Mouse (Mus musculus) liver, embryonic 15.5 days (tissue): ENCODE data around the gene Grap2. TPM values are rescaled to one million over a fixed set of nuclear protein-coding genes. Genes with fewer than 3 reads are reported as not detected.

Experiments
- ATAC-seq: fragments of 200-750 bp; cut with Nextera tagmentation; 2 replicates; pipeline ENCODE4 v1.8.0; 2017; ENCODE audit warnings: moderate number of reproducible peaks, mild to moderate bottlenecking, moderate library complexity; ENCODE audit not compliant: insufficient read depth
- H3K27ac ChIP-seq: fragments of 300-500 bp; sonication (generic); replicated peaks from 2 replicates; pipeline ENCODE4 v1.5.1; 2015; ENCODE audit warnings: mild to moderate bottlenecking, inconsistent platforms
- H3K27me3 ChIP-seq: fragments of 300-500 bp; sonication (generic); 2 replicates; pipeline ENCODE4 v1.6.1; 2015; ENCODE audit warnings: mild to moderate bottlenecking, inconsistent platforms
- H3K36me3 ChIP-seq: fragments of 300-500 bp; sonication (generic); replicated peaks from 2 replicates; pipeline ENCODE4 v1.6.1; 2015; ENCODE audit warnings: moderate library complexity, mild to moderate bottlenecking, inconsistent platforms
- H3K4me1 ChIP-seq: fragments of 300-500 bp; sonication (generic); replicated peaks from 2 replicates; pipeline ENCODE4 v1.6.1; 2015; ENCODE audit warnings: inconsistent platforms
- H3K4me2 ChIP-seq: fragments of 300-500 bp; sonication (generic); 2 replicates; pipeline ENCODE4 v1.6.1; 2015; ENCODE audit warnings: moderate library complexity, mild to moderate bottlenecking, inconsistent platforms
- H3K4me3 ChIP-seq: fragments of 300-500 bp; sonication (generic); replicated peaks from 2 replicates; pipeline ENCODE4 v1.5.1; 2015; ENCODE audit warnings: mild to moderate bottlenecking, inconsistent platforms
- H3K9ac ChIP-seq: fragments of 300-500 bp; sonication (generic); 2 replicates; pipeline ENCODE4 v1.6.1; 2015; ENCODE audit warnings: moderate library complexity, mild to moderate bottlenecking, inconsistent platforms
- H3K9me3 ChIP-seq: fragments of 300-500 bp; sonication (generic); replicated peaks from 2 replicates; pipeline ENCODE4 v1.6.1; 2016; ENCODE audit warnings: inconsistent platforms
- WGBS: fragments of 180-500 bp; shearing (Covaris S2); methylation state at CpG from one replicate; pipeline ENCODE4 v1.1.7; 2015; ENCODE audit warnings: mixed read lengths; ENCODE audit not compliant: insufficient replicate concordance; 5-methylcytosine and 5-hydroxymethylcytosine counted together
- polyA plus RNA-seq: library from polyadenylated mRNA; unstranded; fragments of >200 nt; fragmentation: Nextera tagmentation; extraction: Ambion mirVana; gene quantifications from 2 replicates; pipeline ENCODE4 v1.2.1, GENCODE M21; 2015

Gene Grap2
- polyA plus RNA-seq, 1 experiment from 2014 or later, result 23.3 TPM

DNA sequence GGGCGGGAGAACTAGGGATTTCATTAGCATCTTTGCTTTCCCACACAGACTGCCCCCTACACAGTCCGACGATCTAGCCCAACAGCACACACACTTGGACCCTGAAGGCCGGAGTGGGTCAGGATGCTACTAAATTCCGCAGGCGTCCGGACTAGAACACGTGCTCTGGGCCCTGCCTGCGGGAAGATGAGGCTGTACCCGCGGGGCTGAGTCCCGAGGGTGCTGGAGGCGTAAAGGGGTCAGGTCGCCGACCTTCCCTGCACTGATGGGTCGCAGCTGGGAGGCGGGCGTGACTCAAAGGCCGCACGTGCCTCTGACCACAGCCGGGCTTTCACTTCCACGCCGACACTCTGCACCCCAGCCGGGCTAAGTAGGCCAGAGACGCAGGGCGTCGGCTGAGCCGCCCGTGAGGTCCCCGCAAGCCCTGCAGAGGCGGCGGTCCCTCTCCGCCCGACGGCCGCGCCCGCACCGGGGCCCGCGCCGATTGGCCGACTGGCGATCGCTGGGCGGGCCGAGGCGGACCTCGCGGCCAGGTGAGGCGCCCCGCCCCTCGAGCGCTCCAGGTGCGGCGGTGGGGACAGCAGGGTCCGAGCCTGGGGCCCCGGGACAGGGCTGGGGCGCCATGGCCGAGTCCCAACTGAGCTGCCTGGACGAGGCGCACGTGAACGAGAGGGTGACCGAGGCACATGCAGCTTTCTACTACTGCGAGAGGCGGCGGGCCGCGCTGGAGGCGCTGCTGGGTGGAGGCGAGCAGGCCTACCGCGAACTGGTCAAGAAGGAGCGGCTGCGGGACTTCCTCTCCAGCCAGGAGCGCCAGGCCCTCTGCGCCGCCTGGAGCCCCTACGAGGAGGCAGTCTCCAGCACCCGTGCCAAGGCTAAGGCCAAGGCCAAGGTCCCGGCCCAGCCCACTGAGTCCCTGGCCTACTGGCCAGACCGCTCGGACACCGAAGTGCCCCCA is 99.2 kb downstream of the Grap2 start, which contains the start of gene Fam83f:
TSS of gene Fam83f (plus strand) at position 553 of the 958 bp plus-strand sequence.
- Histone ChIP-seq H3K36me3 (no peaks in the 10 kb centered on the region), H3K4me1 (peaks cover 23% of the 10 kb centered on the region), H3K9ac (no peak within 1 kb of the TSS; the same call in 1 of the 2 replicates), H3K4me3 (peak within 1 kb of the TSS; percentile 46), H3K27ac (no peak within 1 kb of the TSS), H3K9me3 (no peaks in the 10 kb centered on the region), H3K4me2 (peak within 1 kb of the TSS; percentile 65), H3K27me3 (peaks cover 64% of the 10 kb centered on the region)
- peak; percentile 42 for ATAC-seq
- WGBS, result 9% methylated on average over 85 of the region's 85 CpGs

DNA sequence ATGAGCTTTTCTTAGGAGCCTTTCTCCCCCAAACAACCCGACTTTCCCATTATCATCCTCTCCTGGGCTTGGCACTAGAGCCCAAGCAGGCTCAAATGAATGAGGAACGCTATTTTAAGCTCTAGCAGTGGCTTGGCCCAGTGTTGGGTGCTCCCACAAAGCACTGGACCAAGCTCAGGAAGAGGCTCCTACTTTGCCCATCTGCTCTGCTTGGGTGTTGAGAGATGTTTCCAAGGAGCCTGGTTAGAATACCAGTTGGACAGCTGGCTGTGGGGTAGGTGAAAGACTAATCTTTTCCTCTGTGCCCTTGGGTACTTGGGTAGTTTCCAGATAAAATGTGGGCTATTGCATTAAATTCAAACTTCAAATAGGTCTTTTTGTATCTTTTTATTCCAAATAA is 100.4 kb downstream of the Grap2 start:
- H3K36me3 ChIP-seq, result no peaks in the 10 kb centered on the region
- H3K4me2 ChIP-seq, result peak overlapping the region; percentile 65; the same call in 1 of the 2 replicates
- no peak overlapping the region for H3K9ac ChIP-seq
- peaks cover 23% of the 10 kb centered on the region for H3K4me1 ChIP-seq
- H3K4me3 ChIP-seq, result no peak overlapping the region
- no peak overlapping the region for H3K27ac ChIP-seq
- H3K27me3 ChIP-seq, result peaks cover 64% of the 10 kb centered on the region
- ATAC-seq, result no peak
- WGBS, result 33% methylated on average over 2 of the region's 2 CpGs
- no peaks in the 10 kb centered on the region for H3K9me3 ChIP-seq

DNA sequence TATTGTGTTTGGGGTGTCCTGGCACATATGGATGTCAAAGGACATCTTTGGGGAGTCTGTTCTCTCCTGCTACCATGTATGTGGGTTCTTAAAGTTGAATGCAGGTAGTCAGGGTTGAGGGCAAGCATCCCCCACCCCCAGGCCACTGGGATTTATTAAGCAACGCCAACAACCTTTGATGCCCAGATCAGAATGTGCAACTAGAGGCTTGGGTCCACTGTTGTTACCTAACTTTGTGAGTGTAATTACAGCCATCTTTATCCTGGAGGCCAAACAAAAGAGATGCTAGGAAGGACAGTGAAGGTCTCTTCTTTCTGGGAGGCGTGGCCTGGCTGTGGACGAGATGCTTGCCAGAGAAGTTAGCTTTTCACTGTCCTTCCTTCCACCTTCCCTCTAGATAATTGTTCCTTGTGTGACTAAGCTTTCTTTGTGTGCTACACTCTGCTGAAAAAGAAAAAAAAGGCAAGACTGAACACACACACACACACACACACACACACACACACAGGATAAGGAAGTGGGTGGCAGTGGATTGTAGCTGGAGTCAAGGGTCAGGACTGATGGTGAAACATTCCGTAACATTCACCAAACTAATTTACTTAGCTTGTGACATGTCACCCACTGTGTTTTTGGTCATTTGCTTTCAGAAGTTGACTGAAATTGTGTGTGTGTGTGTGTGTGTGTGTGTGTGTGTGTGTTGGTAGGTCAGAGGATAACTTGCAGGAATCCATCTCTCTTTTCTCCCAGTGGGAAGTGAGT is 101.1 kb downstream of the Grap2 start:
- Histone ChIP-seq H3K4me1 (peaks cover 23% of the 10 kb centered on the region), H3K9ac (no peak overlapping the region), H3K27ac (0 out of 2 replicates have a peak overlapping the region, but pooled peaks have one; percentile 57), H3K27me3 (peaks cover 69% of the 10 kb centered on the region), H3K9me3 (no peaks in the 10 kb centered on the region), H3K36me3 (no peaks in the 10 kb centered on the region), H3K4me3 (no peak overlapping the region), H3K4me2 (no peak overlapping the region)
- no peak for ATAC-seq
- 43% methylated on average over 4 of the region's 4 CpGs for WGBS

DNA sequence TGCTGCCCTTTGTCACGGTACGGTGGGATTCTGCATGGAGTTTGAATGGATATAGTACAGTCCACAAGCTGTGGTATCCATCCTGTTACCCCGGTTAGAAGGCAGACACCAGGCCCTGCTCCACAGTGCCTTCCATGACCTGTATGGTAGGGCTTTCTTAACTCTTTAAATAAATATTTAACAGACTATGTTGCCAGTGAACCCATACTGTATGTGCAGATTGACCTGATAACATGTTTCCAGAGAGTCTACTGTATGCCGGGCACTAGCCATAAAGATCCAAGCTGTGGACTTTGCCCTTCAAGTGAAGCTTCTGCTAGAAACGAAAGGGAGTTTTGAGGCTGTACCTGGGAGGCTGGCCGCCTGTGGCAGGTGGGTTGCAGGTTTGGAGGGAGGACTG is 102.3 kb downstream of the Grap2 start:
- peaks cover 64% of the 10 kb centered on the region for H3K27me3 ChIP-seq
- no peaks in the 10 kb centered on the region for H3K36me3 ChIP-seq
- peak; percentile 41 for ATAC-seq
- H3K4me2 ChIP-seq, result 0 out of 2 replicates have a peak overlapping the region, but pooled peaks have one; percentile 14
- H3K4me1 ChIP-seq, result peaks cover 27% of the 10 kb centered on the region
- H3K27ac ChIP-seq, result peak overlapping the region; percentile 57
- 56% methylated on average over 6 of the region's 6 CpGs for WGBS
- H3K9ac ChIP-seq, result no peak overlapping the region
- no peak overlapping the region for H3K4me3 ChIP-seq
- H3K9me3 ChIP-seq, result no peaks in the 10 kb centered on the region

DNA sequence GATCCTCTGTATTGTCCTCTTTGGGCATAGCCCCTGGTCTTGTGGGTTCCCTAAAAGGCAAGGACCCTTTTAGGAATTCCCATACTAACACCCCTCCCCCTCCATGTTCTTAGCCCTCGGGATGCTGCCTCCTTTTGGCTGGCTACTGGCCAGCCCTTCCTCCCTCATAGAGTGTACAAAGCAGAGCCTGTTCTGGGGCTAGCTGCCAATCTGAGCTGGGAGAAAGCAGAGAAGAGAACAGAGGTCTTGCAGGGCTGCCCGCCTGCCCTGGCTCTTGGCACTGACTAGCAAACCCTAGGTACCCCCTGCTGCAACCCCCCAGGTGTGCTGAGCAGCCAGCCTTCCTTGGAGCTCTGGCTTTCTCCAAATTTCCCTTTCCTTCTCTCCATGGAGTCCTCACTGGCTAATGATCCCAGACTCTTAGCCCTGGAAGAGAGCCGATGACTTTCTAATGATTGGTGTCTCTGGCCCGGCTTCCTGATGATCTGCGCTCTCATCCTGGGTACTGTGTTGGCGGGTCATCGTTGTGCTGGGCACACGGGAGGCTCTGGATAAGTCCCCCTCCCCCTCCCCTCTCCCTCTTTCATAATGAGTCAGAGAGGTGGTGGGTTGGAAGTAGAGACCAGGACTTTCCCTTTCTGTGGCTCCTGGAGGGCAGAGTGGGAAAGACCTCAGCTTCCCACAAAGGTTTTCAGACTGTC is 107.3 kb downstream of the Grap2 start:
- Histone ChIP-seq H3K4me3 (no peak overlapping the region), H3K27ac (peak overlapping the region; percentile 45; the same call in 1 of the 2 replicates), H3K4me2 (no peak overlapping the region), H3K9me3 (no peaks in the 10 kb centered on the region), H3K27me3 (peaks cover 16% of the 10 kb centered on the region), H3K4me1 (peaks cover 32% of the 10 kb centered on the region), H3K36me3 (no peaks in the 10 kb centered on the region), H3K9ac (no peak overlapping the region)
- WGBS, result 51% methylated on average over 8 of the region's 8 CpGs
- no peak for ATAC-seq

DNA sequence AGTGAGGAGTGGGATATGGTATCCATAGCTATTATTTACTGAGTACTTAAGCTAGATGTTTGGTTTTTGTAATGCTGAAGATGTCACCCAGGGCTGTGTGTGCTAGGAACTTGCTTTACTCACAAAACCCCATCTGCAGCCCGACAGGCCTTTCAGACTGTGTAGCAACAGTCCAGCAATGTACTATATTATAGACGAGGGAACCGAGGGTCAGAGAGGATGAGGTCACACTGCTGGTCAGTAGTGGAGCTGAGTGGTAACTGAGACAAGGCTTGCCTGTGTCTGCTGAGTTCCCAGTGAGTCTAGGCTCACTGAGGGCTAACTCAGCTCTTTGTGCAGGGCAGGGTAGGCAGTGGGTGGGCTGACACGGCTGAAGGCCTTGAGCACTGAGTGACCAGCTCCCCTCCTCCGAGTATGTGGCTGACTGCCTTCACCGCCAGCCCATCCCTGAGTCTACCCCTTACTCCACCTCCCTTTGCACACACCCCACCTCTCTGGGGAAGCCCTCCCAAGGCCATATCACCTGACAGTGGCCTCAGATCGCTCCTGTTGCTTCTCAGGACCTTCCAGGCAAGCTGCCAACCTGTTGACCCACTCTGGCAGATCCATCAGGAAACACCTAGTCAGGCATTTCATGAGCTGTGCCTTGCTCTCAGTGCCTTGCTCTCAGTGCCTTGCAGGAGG is 108.1 kb downstream of the Grap2 start:
- no peaks in the 10 kb centered on the region for H3K36me3 ChIP-seq
- WGBS, result 56% methylated on average over 7 of the region's 7 CpGs
- no peak overlapping the region for H3K4me3 ChIP-seq
- peak overlapping the region; percentile 45; the same call in 1 of the 2 replicates for H3K27ac ChIP-seq
- H3K9me3 ChIP-seq, result no peaks in the 10 kb centered on the region
- no peak overlapping the region for H3K4me2 ChIP-seq
- H3K4me1 ChIP-seq, result peaks cover 35% of the 10 kb centered on the region
- peak; percentile 39 for ATAC-seq
- no peak overlapping the region for H3K9ac ChIP-seq
- H3K27me3 ChIP-seq, result peaks cover 13% of the 10 kb centered on the region

DNA sequence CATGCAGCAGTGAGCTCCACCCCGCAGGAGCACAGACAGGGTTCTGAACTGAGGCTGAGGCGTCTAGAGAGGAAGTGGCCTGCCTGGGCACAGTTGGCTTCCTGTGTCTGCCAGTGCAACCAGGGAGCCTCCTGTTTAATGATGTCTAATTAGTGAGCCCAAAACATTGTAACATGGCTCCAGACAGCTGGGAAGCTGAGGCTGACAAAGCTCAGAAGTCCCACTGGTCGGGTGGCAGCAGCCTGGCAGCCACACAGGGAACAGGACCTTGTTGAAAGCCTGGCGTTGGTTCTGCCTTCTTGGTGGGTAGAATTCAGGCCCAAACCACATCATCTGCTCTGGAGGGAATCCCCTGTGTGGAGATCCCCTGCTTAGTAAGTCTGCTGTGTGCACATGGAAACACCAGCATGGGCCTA is 109.1 kb downstream of the Grap2 start:
- no peak overlapping the region for H3K4me3 ChIP-seq
- no peaks in the 10 kb centered on the region for H3K36me3 ChIP-seq
- H3K9ac ChIP-seq, result no peak overlapping the region
- no peaks in the 10 kb centered on the region for H3K9me3 ChIP-seq
- H3K27me3 ChIP-seq, result peaks cover 22% of the 10 kb centered on the region
- no peak overlapping the region for H3K4me2 ChIP-seq
- peak overlapping the region; percentile 56 for H3K27ac ChIP-seq
- no peak for ATAC-seq
- 42% methylated on average over 4 of the region's 4 CpGs for WGBS
- peaks cover 35% of the 10 kb centered on the region for H3K4me1 ChIP-seq

DNA sequence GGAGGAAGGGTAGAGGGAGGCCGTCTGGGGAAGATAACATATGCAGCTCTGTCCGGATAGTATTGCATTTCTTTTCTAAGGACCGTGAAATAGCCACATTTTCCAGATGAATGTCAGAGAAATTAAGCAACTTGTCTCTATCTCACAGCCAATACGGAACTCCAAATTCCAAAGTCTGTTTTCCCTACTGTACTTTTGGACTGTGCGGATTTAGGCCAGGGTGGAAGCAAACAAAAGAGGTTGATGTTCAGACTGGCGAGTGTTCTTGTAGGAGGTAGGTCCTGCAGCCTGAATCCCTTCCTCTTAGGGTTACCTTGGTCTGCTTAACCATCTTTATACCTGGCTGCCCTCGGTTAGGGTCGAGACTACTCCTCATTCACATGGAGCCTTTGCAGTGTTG is 109.9 kb downstream of the Grap2 start:
- no peak for ATAC-seq
- H3K27me3 ChIP-seq, result peaks cover 22% of the 10 kb centered on the region
- H3K9me3 ChIP-seq, result no peaks in the 10 kb centered on the region
- no peak overlapping the region for H3K9ac ChIP-seq
- H3K36me3 ChIP-seq, result no peaks in the 10 kb centered on the region
- H3K4me1 ChIP-seq, result peaks cover 35% of the 10 kb centered on the region
- peak overlapping the region; percentile 42 for H3K4me2 ChIP-seq
- 60% methylated on average over 8 of the region's 8 CpGs for WGBS
- H3K4me3 ChIP-seq, result no peak overlapping the region
- peak overlapping the region; percentile 56 for H3K27ac ChIP-seq

DNA sequence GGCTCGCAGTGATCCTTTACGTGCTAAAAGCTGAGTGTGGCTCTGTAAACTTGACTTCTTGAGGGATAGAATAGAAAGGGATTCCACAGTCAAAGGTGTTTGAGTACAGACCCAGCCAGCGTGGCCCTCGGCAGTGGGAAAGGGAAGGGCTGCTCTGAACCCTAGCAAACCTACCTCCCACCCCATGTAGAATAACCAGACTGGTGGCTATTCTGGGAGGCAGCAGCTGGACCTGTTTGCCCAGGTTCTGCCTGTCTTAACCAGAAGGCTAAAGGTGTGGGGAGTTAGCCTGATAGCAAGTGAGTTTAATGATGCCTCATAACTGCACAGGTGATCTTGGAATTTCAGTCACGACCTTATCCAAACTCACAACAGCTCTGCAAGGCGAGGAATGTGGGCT is 110.8 kb downstream of the Grap2 start:
- H3K4me2 ChIP-seq, result no peak overlapping the region
- peaks cover 27% of the 10 kb centered on the region for H3K27me3 ChIP-seq
- no peaks in the 10 kb centered on the region for H3K9me3 ChIP-seq
- H3K27ac ChIP-seq, result peak overlapping the region; percentile 33; the same call in 1 of the 2 replicates
- no peak overlapping the region for H3K4me3 ChIP-seq
- no peak overlapping the region for H3K9ac ChIP-seq
- WGBS, result 56% methylated on average over 6 of the region's 6 CpGs
- H3K36me3 ChIP-seq, result no peaks in the 10 kb centered on the region
- H3K4me1 ChIP-seq, result peaks cover 35% of the 10 kb centered on the region
- no peak for ATAC-seq

DNA sequence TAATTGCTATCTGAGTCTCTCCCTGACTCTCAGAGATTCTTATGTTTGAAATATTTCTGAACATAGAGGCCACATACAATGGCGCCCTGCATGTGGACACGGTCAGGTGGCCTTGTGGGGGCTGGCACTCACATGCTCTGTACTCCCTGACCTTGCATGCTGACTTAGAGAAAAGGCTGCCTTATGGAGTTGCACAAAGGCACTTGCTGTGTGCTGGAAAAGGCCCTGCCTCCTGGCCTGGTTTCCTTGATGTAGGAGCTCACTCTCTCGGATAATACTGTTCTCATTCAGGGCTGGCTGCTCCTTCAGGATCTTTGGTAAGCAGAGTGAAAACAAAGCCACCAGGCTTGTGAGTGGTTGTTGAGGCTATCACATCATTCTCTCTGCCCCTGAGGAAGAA is 111.6 kb downstream of the Grap2 start:
- Histone ChIP-seq H3K27ac (no peak overlapping the region), H3K4me1 (peaks cover 43% of the 10 kb centered on the region), H3K9ac (no peak overlapping the region), H3K4me3 (no peak overlapping the region), H3K4me2 (no peak overlapping the region), H3K9me3 (no peaks in the 10 kb centered on the region), H3K27me3 (peaks cover 26% of the 10 kb centered on the region), H3K36me3 (no peaks in the 10 kb centered on the region)
- ATAC-seq, result no peak
- 56% methylated on average over 3 of the region's 3 CpGs for WGBS
